Mouse (Mus musculus): ENCODE results near the gene Ubtd1.
A peak's percentile ranks its signal among the peaks of the same experiment; 100 is the strongest.

Ubtd1 gene

DNA sequence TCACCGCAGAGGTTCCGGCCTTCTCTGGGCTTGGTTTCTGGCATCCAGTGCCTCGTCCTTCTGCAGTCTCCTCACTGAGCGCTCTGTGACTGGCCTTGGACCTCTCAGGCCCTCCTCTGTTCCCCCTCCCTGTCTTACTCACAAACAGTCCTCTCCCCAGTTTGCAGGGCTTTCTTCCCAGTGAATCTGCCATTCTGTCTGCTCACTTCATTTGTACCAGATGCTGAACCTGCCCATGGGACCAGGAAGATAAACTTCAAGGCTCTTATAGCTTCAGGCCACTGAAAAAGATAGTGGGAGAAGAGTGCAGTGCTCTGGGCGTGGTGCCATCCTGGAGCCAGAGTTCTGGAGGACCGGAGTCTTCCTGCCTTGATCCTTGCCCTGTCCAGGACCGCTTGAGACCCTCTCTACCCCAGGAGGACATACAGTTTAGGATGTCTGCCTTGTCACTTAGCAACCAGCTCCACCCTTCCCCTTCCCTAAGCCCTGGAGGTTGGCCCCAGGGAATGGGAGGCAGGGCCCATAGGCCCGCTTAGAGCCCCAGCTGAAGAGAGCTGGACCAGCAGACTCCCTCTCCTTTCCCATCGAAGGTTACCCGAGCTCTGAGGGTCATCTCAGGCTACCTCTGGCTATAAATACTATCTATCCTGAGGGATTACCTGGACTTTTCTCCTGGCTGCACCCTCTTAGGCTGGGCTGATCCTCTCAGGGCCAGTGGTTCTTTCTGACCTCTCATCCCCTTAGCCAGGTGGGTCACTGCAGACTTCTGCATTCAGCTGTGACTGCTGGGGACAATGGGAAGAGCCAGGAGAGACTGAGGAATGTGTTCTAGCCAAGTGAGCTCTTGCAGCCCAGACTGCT is 40.3 kb downstream of the Ubtd1 start:
- peak; percentile 40 for DNase-seq (ENCODE audit: low read depth, low spot score)

DNA sequence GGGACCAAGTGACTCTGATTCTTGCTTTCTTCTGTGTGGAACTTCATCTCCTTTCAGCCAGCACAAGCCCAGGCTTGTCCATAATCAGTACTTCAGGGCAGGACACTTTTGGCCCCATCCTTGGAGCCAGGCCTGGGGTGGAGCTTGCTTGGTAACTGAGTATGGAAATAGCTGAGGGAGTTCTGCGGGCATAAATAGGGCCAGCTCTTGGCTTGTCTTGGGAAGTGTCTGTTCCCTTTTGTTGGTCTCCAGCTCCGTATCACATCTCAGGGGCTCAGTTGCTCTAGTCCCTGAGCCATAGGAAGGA is 40.9 kb downstream of the Ubtd1 start:
- peak; percentile 51 for DNase-seq (ENCODE audit: low read depth, low spot score)

DNA sequence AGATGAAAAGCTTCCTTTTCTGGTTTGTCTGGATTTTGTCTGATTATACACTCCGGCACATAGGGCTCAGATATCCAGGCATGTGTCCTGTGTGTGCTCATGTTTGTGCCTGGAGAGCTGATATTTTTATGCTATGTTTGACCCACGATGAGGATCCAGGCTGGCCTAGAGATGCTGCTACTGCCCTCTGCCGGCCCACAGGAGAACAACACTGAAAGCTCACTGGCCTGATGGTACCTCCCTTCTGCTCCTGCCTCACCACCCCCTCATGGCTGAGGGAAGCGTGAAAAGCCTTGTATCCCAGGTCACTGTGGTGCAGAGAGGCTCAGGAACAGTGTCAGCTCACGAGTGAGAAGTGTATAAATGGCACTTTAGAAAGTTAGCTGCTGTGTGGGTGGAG is 44.6 kb downstream of the Ubtd1 start:
- peak; percentile 73 for DNase-seq (ENCODE audit: low read depth, low spot score)

DNA sequence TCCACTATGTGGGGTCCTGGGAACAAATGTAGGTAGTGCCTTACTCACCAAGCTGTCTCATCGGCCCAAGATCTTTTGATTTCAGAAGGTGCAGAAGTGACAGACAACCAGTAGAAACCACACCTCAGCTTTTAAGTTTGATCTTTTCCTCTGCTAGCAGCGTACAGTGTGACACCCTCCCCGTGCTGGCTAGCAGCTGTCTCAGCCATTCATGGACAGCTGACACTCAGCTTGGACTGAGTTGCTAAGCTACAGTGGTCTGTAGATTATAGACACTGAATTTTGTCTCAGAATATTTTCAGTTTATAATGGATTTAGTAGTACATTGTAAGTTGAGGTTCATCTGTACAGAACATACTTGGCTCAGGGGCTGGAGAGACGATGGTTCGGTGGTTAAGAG is 49.5 kb downstream of the Ubtd1 start:
- DNase-seq (ENCODE audit: low read depth, low spot score), result no peak

DNA sequence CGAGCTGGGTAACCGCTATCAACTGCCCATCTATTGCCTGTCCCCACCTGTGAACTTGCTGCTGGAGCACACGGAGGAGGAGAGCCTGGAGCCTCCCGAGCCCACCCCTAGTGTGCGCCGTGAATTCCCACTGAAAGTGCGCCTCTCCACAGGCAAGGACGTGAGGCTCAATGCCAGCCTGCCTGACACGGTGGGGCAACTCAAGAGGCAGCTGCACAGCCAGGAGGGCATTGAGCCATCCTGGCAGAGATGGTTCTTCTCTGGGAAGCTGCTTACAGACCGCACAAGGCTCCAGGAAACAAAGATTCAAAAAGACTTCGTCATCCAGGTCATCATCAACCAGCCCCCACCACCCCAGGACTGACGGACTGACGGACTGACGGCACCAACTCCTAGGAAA is 52.0 kb downstream of the Ubtd1 start:
- no peak for DNase-seq (ENCODE audit: low read depth, low spot score)

DNA sequence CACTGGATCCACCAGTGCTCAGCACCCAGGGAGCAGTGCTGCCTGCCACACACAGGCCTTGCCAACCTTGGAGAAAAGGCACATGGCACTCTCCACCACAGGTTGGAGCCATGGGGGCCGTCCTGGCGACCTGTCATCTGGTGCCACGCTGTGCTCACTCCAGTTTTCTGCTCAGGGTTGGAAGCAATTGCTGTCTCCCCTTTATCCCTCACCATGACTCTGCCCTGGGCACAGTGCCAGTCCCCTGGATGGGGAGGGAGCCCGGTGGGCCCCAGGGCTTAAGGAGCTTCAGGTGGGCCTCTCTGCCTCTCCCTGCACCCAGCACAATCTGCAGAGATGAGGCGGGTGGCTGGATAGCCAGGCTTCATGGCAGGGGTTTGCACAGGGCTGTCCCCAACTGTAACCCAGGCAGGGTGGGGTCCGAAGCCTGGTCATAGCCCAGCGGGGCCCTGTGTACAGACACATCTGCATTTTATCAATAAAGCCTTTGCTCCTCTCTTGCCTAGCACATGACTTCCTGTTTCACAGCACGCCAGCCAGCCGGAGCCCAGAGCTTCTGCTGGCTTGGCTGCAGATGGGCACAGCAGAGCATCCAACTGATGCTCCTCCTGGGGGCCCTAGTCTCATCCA is 52.7 kb downstream of the Ubtd1 start:
- DNase-seq (ENCODE audit: low read depth, low spot score), result no peak

DNA sequence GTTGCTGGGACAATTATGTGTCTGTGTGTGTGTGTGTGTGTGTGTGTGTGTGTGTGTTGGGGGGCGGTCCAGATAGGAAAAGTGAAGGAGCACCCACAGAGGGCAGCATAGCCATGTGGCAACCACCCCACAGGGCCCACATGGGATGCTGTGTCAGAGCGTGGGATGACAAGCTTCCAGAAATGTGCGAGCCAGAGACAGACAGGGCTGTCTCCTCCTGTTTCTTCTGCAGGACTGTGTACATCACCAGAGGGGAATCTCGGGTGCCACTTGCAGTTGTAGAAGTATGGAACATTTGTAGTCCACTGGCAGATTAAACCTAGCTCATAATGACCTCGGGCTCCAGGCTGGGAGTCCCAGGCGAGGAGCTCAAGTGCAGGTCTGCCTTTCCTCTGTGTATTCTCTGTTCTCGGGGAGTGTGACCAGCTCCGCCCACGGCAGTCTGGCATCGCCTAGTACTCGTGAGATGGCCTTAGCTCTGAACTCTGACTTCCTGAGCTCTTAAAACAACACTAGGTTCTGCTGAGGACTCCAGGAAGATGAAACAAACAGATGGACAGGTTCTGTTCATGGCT is 53.4 kb downstream of the Ubtd1 start:
- DNase-seq (ENCODE audit: low read depth, low spot score), result no peak

DNA sequence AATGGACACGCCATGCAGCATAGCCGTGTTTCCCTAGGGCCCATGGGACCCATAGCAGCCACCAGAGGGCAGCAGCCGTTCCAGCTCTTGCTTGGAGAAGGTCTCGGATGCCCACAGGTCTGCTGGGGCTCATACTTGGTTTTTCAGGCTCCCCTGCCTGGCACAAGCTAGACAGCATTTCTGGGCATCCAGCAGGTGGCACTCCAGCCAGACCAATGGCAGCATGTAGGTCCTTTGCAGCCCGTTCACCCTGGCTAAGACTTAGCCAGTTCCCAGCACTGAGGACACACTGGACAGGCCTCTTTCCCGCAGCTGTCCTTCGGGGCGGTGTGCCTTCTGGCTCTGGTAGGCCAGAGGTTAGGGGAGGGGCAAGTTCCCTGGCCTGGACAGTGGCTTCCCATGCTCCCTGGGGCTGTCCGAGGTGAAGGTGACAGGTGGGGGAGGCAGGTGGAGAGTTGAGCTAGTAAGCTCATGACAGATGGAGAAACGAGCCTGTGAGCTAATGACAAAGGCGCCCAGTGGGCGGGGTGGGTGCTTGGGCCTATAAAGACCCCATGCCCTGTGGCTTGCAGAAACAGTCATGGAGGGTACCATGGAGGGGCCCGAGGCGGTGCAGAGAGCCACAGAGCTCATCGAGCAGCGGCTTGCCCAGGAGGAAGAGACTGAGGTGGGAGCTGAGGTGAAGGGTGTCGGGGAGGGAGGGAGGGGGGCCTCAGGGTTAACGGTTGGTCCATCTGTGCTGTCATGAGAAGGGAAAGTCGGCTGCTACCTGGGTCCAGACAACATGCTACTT is 54.1 kb downstream of the Ubtd1 start, which contains the start of gene Ankrd2:
Ankrd2 (plus strand) TSS at position 545 of the 793 bp plus-strand sequence.
- peak; percentile 88 for DNase-seq (ENCODE audit: low read depth, low spot score)

DNA sequence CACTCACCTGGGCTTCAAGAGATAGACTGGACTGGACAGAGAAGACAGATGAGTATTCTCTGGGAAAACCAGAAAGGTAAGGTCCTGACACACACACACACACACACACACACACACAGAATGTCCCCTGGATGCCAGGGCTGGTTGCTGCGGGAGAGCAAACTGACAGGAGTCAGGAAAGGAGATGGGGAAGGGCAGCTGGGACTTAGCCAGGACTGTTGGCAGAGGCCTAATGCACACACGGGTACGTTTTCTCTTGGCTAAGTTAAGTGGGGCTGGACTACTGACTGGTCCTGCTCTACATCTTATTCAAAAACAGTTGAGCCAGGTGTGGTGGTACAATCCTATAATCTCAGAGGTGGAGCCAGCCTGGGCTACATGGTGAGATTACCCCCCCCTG is 54.8 kb downstream of the Ubtd1 start:
- DNase-seq (ENCODE audit: low read depth, low spot score), result no peak

DNA sequence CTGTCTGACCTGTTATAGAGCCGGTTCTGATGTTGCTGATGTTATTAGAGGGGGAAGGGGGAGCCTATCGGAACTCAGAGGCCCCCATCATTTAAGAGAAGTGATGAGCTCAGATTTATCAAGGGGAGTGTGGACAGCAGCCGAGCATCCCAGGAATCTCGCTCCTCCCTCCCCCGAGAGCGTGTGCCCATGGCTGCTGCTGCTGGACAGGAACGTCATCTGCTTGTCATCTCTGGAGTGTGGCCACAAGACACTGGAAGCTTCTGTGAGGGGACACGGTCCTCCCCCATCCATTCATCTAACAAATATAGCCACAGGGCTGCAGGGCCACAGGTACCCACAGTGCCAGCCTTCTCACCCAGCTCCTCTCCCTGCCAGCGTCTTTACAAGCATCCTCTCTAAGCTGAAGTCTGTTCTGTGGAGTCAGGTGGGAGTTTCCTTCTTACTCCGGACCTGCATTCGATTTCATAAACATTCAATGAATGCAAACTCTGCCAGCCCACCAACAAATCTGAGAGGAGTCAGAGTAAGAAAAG is 55.7 kb downstream of the Ubtd1 start:
- DNase-seq (ENCODE audit: low read depth, low spot score), result no peak

DNA sequence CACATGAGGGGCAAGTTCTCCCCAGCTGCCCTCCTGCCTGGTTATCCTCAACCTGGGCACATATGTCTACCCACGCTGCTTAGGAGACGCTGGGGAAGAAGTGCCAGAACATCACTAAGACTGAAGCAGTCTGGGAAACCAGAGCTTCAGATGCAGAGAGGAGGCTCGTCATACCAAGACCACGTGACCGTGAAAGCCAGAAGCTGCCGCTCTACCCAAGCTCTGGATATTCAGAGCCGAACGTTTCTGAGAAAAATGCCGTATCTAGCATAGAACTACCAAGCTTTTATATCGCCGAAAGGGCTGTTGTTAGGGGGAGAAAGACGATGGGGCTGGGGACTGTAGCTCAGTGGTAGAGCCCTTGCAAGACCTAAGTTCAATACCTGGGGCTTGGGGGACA is 56.7 kb downstream of the Ubtd1 start:
- no peak for DNase-seq (ENCODE audit: low read depth, low spot score)

DNA sequence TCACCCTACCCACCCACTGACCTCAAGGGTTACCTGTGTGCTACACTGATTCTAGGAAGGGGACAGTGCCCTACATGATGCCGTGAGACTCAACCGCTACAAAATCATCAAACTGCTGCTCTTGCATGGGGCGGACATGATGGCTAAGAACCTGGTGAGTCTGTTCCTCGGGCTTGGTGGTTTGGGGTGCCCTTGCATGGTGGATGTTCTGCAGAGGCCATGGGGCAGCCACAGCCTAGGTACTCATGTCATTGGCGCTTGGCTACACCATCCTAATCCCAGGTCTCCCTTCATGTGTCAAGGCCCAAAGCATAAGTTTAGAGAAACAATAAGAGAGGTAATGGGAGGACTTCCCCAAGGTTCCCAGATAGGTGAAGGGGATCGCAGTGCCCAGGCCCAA is 62.4 kb downstream of the Ubtd1 start:
- DNase-seq (ENCODE audit: low read depth, low spot score), result no peak

DNA sequence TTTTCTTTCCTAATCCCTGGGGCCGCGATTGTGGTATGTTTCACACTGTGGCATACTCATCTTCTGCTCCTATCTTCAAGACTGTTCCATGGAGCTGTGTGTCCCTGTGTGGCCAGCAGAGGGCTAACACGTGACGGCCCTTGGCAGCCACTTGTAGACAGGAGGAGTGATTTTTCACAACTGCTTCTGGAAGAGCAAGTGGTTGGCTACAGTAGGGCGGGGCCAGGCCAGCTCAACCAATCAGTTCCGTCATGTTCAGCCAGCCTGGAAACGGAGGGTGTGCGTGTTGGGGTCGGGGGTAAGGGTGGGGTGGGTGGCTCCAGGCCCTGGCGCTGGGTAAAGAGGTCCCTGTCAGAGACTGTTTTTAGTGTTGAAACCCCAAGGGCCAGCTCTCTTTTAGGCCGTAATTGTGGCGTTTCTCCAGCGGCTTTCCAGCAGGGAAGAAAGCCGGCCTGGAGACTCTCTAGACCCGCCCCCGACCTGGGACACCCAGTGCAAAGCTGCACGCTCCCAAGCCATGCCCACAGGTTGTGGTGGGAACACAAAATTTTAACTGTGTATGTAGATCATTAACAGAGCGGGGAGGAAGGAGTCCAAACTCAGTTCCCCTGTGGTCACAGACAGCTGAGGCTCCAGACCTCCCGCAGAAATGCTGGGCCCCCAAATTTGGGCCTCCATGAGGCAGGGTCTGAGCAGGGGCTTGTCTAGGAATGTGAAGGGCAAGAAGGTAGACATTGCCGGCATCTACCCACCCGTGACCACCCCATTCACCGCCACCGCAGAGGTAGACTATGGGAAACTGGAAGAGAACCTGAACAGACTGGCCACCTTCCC is 63.9 kb downstream of the Ubtd1 start, which contains the start of gene Hoga1:
Hoga1 (plus strand) TSS at position 342 of the 834 bp plus-strand sequence.
- DNase-seq (ENCODE audit: low read depth, low spot score), result peak; percentile 92

DNA sequence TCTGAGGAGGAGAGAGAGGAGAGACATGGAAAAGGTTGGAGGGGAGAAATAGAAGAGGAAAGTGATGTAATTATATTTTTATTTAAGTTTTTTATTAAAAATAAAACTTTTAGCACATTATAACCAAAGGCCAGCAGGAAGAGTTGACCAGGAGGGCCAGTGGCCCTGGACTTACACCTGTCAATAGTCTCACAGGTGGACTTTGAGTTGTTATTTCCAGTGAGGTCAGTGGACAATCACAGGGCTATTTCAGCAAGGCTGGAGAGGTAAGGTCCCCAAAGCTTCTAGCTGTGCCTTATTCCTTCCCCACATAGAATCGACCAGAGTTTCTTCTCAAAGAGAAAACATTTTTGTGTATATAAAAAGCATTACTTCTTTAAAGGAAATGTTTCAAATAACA is 68.7 kb downstream of the Ubtd1 start:
- DNase-seq (ENCODE audit: low read depth, low spot score), result no peak

DNA sequence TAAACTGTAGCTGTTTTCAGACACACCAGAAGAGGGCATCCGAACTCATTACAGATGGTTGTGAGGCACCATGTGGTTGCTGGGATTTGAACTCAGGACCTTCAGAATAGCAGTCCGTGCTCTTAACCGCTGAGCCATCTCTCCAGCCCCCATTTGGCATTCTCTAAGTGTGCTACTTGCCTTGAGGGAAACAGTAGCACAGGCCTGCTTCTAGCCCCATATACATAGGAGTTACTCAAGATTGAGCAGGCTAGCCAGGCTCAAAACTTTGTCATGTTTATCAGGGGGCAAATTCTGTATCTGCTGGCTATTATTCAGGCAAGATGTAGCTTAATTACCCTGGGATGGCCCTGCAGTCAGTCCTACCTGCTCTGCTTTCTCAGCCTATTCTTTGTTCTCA is 69.8 kb downstream of the Ubtd1 start:
- DNase-seq (ENCODE audit: low read depth, low spot score), result no peak

DNA sequence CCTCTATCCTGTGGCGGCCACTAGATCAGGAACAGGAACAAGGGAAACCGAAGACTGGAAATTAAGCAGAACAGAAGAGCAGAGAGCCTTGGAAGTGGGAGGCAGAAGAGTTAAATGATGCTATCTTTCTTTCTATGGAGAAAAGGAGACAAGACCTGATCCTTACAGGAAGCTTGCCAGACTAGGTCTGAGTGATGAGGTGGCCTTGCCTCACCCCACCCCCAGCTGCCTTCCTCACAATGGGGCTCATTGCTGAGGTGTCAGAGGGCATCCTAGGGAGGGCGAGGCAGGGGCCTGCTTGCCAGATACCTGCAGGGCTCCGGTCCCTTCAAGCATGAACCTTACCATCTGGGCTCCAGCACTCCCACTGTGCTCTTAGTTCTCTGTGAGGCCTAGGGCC is 70.4 kb downstream of the Ubtd1 start, which contains the start of gene 4933411K16Rik:
4933411K16Rik (plus strand) TSS at position 301 of the 400 bp plus-strand sequence.
- no peak for DNase-seq (ENCODE audit: low read depth, low spot score)

DNA sequence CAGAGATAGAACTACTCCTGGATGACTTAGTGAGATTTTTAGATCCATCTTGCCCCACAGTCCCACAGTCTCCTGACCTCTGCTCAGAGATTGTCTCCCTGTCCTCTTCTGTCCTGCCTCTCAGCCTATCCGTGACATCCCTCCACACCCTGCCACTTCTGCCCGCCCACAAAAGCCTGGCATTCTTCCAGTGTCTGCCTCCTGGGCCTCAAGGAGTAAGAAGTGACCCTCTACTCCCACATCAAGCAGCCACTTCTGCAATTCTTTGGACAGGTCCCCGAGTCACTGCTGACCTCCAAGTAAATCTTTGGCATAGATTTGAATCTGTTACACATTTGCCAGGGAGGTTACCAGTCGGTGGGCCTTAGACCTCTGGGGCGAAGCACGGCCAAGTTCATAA is 72.7 kb downstream of the Ubtd1 start:
- DNase-seq (ENCODE audit: low read depth, low spot score), result no peak

DNA sequence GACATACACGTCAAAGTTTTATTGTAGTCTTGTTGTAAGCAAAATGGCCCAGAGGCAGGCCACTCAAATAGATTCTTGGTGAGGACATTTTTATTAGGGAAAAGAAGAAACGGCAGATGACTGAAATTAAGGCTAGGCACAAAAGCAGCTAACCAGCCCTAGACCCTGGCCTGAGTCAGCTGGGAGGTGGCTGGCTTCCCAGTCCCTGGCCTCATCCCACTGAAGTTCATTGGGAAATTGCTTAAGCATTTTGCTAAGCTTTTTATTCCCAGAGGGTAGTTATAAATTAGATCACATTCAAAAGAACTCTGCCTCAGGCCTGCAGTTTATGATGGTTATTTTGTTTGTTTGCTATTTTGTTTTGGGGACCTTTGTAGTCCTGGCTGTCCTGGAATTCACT is 74.3 kb downstream of the Ubtd1 start:
- peak; percentile 60 for DNase-seq (ENCODE audit: low read depth, low spot score)

DNA sequence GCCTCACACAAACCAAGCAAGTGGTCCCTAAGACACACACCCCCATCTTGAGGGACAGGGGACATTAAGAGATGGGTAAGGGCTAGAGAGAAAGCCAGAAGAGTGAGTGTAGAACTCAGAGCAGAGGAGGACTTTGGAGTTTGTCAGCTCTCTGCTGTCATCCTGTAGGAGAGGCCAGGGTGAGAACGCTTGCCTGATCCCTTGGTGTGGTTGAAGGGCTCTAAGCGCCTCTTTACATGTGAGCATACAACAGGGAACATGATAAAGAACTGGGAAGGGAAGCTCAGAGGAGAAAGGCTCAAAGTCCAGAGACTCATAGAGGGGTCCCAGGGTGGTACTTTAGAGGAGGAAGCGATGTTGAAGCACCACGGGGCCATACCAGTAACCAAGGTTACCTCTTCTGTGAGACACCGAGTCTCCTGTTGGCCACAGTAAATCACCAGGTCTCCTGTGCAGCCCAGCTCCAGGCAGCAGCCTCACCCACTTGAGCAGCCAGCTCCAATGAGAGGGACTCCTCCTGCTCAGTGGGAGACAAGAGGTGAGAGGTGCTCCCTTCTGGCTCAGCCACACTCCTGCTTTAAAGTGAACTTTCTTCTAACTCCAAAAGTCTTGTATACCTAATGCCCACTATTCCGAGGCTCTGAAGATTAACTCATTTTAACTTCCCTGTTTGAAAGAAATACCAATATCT is 75.3 kb downstream of the Ubtd1 start:
- no peak for DNase-seq (ENCODE audit: low read depth, low spot score)

DNA sequence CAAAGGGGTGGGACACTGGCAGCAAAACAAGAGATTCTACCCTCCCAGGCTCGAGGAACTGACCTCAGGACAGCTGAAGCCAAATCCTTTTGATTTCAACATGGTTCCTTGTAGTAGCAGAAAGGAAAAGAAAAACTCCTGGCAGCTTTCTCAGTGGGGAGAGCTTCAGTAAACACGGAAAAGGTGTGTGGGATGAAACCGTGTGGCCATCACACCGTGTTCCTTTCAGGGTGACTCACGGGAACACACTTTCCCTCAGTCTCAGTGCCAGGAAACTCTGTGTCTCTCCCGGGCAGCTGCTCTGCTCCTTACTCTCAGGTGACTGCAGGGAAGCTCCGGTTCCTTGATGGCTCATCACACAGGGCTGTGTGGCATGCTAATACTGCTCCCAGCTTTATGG is 76.9 kb downstream of the Ubtd1 start:
- DNase-seq (ENCODE audit: low read depth, low spot score), result no peak
